Mouse (Mus musculus) Muller cell, postnatal 12 days (primary cell): Measurements from ENCODE around the gene Nfia.

Experiments
- DNase-seq: peaks from one replicate; pipeline ENCODE4 v3.0.0-alpha.2; 2015; ENCODE audit errors: inconsistent ontology term

Nfia gene

GRCm38 (mm10) chr4:97838651-97839050 lies 66.1 kb downstream of the Nfia start:
- no peak for DNase-seq

- no peak for DNase-seq
Observed at GRCm38 (mm10) chr4:97839406-97840101, 67.0 kb downstream of the Nfia start.

DNA sequence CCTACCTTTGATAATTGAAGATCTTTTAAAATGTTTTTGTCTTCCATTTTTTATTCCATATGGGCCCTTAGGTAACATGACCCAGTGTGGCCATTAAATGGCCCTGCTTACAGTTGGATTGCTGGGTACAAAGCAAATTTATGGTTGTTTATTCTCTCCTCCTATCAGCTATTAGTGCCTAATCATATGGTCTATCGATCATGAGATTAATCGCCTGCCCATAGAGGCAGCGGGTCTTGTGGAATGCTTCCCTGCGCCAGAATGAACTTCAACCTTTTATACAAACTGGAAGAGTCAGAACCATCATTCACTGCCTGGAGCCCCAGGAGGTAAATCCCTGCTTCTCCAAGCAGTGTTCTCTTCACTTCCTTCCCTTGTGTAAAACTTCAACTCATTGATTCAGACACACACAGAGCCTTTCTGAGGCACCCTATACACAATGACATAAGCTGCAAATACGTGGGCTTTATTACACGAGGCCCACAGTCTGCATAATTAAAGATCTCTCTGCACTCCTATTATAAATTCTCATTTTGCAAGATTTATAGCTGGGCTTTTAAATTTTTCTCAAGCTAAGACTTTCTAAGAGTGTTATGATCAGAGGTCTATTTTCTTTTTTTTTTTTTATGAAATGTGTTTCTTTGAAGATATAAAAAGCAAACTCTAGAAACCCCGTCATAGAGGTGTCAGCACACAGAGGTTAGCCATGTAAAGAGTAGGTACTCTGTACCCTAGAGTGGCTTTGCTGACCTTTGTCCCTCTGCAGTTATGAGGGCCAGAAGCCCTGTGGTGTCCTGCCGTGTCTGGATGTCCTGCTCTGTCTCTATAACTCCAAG lies 67.9 kb downstream of the Nfia start:
- no peak for DNase-seq

- DNase-seq = no peak
Observed at GRCm38 (mm10) chr4:97841063-97841595, 68.6 kb downstream of the Nfia start.

DNA sequence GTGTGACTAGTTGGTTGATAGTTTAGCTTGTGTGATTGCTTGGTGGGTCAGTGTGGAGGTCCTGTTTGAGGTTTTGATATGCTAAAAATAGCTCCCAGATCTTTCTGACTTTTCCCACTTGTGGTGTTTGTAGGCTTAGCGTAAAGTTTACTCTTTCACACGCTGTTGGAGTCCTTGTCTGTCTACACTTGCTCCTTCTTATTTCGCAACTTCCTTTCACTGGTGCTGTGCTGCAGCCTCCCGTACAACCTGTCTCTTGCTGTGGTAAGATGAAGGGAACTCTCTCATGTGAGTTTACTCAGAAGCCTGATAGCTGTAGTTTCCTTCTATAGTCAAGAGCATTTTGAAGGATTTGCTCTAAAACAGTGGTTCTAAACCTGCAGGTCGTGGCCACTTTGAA lies 69.2 kb downstream of the Nfia start:
- no peak for DNase-seq

DNA sequence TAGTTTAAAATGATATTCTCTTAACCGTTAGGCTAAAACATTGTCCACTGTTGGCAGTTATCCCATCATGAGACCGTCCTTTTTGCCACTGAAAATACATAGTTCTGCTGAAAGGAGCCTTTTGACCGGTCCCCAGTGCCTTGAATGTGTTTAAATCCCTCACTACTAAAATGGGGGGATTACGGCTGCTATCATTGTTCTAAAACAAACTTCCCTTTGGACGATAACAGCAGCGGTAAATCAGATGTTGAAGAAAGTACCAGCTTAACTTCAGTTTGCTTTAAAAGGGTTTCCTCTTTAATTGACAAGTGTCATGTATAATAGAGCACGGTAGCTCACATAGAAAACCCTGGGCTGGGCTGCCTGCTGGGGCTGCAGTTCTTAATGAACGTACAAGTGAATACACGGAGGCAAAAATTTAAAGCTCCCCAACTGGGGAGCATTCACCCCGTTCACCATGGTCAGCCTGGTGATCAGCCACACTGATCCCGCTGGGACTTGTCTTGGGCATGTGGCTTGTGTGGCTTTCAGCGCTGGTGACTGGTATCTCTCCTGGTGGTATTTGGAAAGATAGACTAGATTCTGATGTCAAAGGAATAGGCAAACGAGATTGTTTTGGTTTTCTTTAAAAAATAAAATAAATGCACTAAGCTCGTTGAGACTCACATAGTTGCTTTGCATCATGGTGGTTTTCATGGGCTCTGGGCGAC lies 71.6 kb downstream of the Nfia start:
- DNase-seq = no peak

DNA sequence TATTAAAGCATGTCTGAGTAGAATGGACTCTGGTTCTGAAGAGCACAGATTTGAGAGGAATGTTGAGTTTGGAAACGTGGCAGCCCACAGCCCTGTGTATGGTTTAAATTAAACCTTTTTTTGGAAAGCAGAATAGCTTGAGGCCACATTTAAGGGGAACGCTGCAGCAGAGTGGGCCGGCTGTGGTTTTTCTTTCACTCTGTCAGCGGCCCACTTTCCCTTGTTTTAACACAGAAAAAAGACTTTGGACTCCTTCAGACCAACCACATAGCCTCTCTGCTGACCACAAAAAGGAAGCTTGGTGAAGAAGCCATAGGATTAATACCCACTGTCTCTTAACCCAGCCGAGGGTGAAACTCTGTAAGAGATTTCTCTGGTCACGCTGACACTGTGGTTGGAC lies 72.4 kb downstream of the Nfia start:
- DNase-seq = peak; percentile 59

GRCm38 (mm10) chr4:97847653-97848052 lies 75.1 kb downstream of the Nfia start:
- peak; percentile 56 for DNase-seq

DNA sequence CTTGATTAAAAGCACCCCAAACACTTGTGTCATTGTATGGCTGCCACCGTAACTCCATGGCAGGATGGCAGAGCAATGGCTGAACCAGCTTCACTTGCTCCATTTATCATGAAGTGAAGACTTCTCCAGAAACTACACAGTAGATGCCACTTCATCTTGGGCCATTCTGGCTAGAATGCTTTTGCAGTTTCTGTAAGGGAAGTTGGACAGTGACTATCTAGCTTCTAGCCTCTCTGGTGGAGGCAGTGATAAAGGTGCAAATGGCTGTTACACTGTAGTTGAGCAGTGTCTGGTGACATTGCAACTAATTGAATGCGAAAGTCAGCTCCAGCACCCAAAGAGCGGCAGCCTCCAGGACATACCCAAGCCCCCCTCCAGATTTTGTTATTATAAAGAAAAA lies 78.5 kb downstream of the Nfia start:
- DNase-seq = peak; percentile 77

GRCm38 (mm10) chr4:97851698-97852097 lies 79.2 kb downstream of the Nfia start:
- DNase-seq = peak; percentile 62

DNA sequence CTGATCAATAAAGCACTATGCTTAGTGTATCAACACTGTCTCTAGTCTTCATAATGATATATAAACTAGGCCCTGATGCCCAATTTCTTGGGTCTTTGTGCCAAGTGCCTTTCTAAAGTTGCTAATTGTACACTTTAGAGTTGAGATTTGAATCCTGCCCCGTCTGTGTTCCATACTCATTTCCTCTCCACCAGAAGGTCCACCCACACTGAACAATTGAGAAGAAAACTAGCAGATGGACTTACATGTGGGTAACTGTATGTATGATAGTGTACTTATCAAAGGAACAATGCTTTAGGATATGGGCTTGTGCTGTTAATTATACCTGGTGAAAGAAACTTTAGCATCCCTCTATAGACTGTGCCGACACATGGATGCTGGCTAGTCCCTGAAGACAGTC lies 80.1 kb downstream of the Nfia start:
- DNase-seq = no peak

- no peak for DNase-seq
Observed at GRCm38 (mm10) chr4:97854779-97855178, 82.2 kb downstream of the Nfia start.

GRCm38 (mm10) chr4:97855712-97856420 lies 83.3 kb downstream of the Nfia start:
- no peak for DNase-seq

DNA sequence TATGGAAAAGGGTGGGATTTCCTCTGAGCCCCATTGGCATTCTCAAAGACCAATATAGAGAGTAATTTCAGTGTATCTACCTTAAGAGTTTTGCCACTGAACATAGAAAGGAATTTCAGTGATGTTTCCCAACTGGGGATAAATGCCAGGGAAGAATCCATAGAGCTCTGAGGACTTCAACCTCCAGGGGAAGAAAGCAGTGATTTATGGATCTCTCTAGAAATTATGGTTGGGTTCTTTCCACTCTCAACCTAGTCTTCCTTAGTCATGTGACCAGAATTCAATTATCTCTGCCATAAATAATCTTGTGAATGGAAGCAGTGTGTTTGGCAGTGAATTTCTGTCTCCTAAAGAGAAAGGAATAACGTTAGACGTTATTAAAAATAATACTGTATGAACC lies 85.0 kb downstream of the Nfia start:
- no peak for DNase-seq

DNA sequence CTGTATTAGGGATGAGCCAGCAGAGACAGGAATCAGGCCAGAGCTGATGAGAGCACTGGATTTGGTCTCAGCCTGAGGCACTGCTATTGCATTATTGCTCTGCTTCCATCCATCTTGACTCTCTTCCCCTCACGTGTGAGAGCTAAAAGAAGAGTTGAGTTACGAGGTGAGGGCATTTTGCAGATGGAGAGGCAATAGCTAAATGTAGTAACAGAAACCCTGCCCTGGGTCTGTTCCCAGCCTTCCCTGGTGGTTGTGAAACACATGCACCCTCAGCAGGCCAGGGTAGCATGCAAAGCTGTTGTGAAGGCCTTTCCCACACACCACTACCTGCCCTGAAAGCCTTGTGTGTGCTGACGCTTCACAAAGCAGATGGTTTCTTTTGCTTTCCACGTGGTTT lies 86.9 kb downstream of the Nfia start:
- no peak for DNase-seq

GRCm38 (mm10) chr4:97860376-97860775 lies 87.8 kb downstream of the Nfia start:
- peak; percentile 65 for DNase-seq

DNA sequence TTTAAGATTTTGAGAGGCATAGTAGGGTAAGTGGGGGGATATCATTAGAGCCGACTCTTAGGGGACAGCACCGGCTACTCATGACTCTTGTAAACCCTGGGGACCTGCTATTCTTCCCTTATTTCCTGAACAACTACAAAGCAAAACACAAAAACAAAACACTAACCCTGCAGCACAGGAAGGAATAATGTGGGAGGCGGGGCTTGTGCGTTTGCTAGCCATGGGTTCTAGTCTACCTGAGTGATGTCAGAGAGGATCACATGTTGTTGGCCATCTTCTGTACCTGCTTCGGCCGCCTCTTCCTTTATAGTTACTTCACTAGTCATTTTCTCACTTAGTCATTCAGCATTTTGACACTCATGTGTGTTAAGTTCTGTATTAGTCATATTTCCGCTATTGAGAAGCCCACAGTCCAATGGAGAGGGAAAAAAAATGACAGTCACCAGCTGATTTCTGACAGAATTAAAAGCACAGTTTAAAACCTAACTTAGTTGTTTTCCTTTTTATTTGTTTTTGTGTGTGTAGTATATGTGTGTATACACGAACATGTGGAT lies 88.3 kb downstream of the Nfia start:
- no peak for DNase-seq

DNA sequence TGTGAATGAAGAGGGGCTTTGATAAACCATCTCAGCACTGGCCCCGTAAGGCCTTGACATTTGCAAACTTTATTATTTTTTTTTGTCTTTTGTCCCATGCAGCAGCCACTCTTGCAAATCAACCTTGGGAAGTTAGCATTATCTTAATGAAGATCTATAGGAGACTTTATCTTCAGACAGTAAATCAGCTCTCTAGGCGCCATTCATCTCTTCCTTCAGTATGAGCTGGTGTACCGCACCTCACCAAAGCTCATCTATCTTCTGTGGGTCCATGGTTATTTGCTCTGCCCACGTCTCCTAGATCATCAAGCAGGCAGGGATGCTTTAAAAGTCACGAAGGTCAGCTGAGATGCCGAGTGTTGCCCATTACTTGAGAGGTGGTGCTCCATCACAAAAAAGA lies 89.8 kb downstream of the Nfia start:
- no peak for DNase-seq

- DNase-seq = no peak
Observed at GRCm38 (mm10) chr4:97864276-97864675, 91.7 kb downstream of the Nfia start.

DNA sequence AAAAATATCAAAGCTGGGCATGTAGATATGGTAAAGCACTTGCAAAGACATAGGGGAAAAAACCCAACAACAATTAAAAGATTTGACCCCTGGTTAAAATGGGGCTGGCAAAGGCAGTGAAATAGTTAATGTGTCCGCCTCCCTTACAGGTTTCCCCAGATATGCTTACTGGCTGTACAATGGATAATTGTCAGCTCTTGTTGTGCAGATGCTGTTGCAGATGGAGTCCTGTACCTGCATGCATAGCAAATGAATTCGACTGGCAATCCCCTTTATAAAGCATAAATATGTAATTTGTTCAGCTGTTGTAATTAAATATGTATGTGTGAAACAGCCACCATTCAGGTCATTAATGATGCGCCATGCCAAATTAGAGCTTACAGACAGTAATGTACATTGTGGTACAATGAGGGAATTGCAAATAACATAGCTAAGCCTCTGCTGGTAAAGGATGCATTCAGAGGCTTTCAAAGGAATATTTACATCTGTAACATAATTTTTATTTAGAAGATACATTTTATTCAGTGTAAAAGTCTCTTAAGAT lies 92.9 kb downstream of the Nfia start:
- DNase-seq = no peak

DNA sequence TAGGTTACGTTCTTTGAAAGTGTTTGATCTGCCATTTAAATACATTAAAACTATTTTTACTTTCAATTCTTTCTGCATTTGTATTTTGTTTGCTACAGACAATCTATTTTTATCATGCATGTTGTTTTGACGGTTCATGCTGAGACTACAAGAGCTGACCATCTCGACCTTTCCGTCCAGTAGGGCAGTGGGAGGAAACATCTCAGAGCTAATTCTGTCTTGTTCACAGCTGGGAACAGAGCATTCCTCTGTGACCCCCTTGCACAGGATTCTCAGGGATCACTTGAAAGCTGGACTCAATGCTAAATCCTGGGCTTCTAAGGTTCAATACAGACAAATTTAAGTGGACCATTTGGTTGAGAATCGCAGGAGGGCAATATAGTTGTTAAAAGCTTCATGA lies 93.9 kb downstream of the Nfia start:
- DNase-seq = no peak
